Mouse (Mus musculus) erythroblast, embryonic 14.5 days (primary cell): ENCODE data around the gene Ubxn11.

Experiments
- GATA1 ChIP-seq: IDR thresholded peaks from 2 replicates; pipeline ENCODE4 v1.6.1; 2012; ENCODE audit warnings: low read length, inconsistent platforms, mixed read lengths
- TAL1 ChIP-seq: IDR thresholded peaks from 3 replicates; pipeline ENCODE4 v1.6.1; 2012; ENCODE audit warnings: low read length, inconsistent platforms, mixed read lengths

- TF ChIP-seq GATA1: no peak
- no peak for TF ChIP-seq TAL1
Measured at GRCm38 (mm10) chr4:134101979-134102741, at the start of gene Ubxn11.
